Mouse (Mus musculus) spleen, adult 18-20 months (tissue): ENCODE measurements around the gene St6gal1.

ENCODE experiments used
- DNase-seq, 2 experiments: peaks; one replicate each; pipeline ENCODE4 v3.0.0; 2022; ENCODE audit warnings: mixed read lengths in 2 of 2

St6gal1 gene

GRCm38 (mm10) chr16:23305830-23306623 lies 81.5 kb downstream of the St6gal1 start:
- no peak for DNase-seq

GRCm38 (mm10) chr16:23307142-23307968 lies 82.8 kb downstream of the St6gal1 start:
- no peak for DNase-seq

- DNase-seq = no peak
Measured at GRCm38 (mm10) chr16:23308012-23308554, 83.5 kb downstream of the St6gal1 start.

- DNase-seq = no peak
Measured at GRCm38 (mm10) chr16:23309080-23309479, 84.5 kb downstream of the St6gal1 start.

- no peak for DNase-seq
Measured at GRCm38 (mm10) chr16:23312604-23313003, 88.1 kb downstream of the St6gal1 start.

GRCm38 (mm10) chr16:23314790-23315189 lies 90.2 kb downstream of the St6gal1 start:
- no peak for DNase-seq

GRCm38 (mm10) chr16:23317411-23318047 lies 93.0 kb downstream of the St6gal1 start:
- no peak for DNase-seq

GRCm38 (mm10) chr16:23320025-23320424 lies 95.5 kb downstream of the St6gal1 start:
- no peak for DNase-seq

- no peak for DNase-seq
Measured at GRCm38 (mm10) chr16:23320579-23320978, 96.0 kb downstream of the St6gal1 start.

- DNase-seq = no peak
Measured at GRCm38 (mm10) chr16:23322453-23322852, 97.9 kb downstream of the St6gal1 start.

GRCm38 (mm10) chr16:23323915-23324314 lies 99.4 kb downstream of the St6gal1 start:
- no peak for DNase-seq

- DNase-seq = no peak
Measured at GRCm38 (mm10) chr16:23324867-23325650, 100.5 kb downstream of the St6gal1 start.

GRCm38 (mm10) chr16:23326664-23327063 lies 102.1 kb downstream of the St6gal1 start:
- DNase-seq = no peak

GRCm38 (mm10) chr16:23327266-23327665 lies 102.7 kb downstream of the St6gal1 start:
- DNase-seq = no peak

GRCm38 (mm10) chr16:23328201-23328600 lies 103.7 kb downstream of the St6gal1 start:
- no peak for DNase-seq

- no peak for DNase-seq
Measured at GRCm38 (mm10) chr16:23332136-23332535, 107.6 kb downstream of the St6gal1 start.

- no peak for DNase-seq
Measured at GRCm38 (mm10) chr16:23332686-23333085, 108.1 kb downstream of the St6gal1 start.

- no peak for DNase-seq
Measured at GRCm38 (mm10) chr16:23333875-23334551, 109.5 kb downstream of the St6gal1 start.

GRCm38 (mm10) chr16:23337317-23337716 lies 112.8 kb downstream of the St6gal1 start:
- DNase-seq = no peak

GRCm38 (mm10) chr16:23341254-23341653 lies 116.7 kb downstream of the St6gal1 start:
- no peak for DNase-seq

- no peak for DNase-seq
Measured at GRCm38 (mm10) chr16:23350802-23351201, 126.3 kb downstream of the St6gal1 start.

- DNase-seq = no peak
Measured at GRCm38 (mm10) chr16:23361031-23361430, 136.5 kb downstream of the St6gal1 start.
